Mouse (Mus musculus) intestine, embryonic 16.5 days (tissue): Measurements from ENCODE around the gene Wnt3a. TPM values are rescaled to one million over a fixed set of nuclear protein-coding genes. Genes with fewer than 3 reads are reported as not detected.

ENCODE experiments used
- ATAC-seq: fragments of 200-750 bp; cut with Nextera tagmentation; 2 replicates; pipeline ENCODE4 v1.8.0; 2017; ENCODE audit warnings: moderate TSS enrichment, moderate library complexity
- H3K27ac ChIP-seq: fragments of 300-500 bp; sonication (generic); 2 replicates; pipeline ENCODE4 v1.5.1; 2014; ENCODE audit warnings: mild to moderate bottlenecking, low read length
- H3K27me3 ChIP-seq: fragments of 300-500 bp; sonication (generic); replicated peaks from 2 replicates; pipeline ENCODE4 v1.6.1; 2014; ENCODE audit warnings: low read length, control low read depth, mixed read lengths; ENCODE audit not compliant: control insufficient read depth, insufficient read depth
- H3K36me3 ChIP-seq: fragments of 300-500 bp; sonication (generic); 2 replicates; pipeline ENCODE4 v1.6.1; 2014; ENCODE audit warnings: low read length, control low read depth; ENCODE audit not compliant: control insufficient read depth, insufficient read depth
- H3K4me1 ChIP-seq: fragments of 300-500 bp; sonication (generic); 2 replicates; pipeline ENCODE4 v1.6.1; 2014; ENCODE audit warnings: low read length, control low read depth, mixed read lengths; ENCODE audit not compliant: control insufficient read depth, insufficient read depth
- H3K4me2 ChIP-seq: fragments of 300-500 bp; sonication (generic); 2 replicates; pipeline ENCODE4 v1.6.1; 2014; ENCODE audit warnings: low read depth, low read length, control low read depth
- H3K4me3 ChIP-seq: fragments of 300-500 bp; sonication (generic); 2 replicates; pipeline ENCODE4 v1.5.1; 2014; ENCODE audit warnings: mild to moderate bottlenecking, low read length
- H3K9ac ChIP-seq: fragments of 300-500 bp; sonication (generic); 2 replicates; pipeline ENCODE4 v1.6.1; 2014; ENCODE audit warnings: low read depth, low read length
- H3K9me3 ChIP-seq: fragments of 300-500 bp; sonication (generic); 2 replicates; pipeline ENCODE4 v1.6.1; 2016; ENCODE audit warnings: low read length, control low read depth; ENCODE audit not compliant: control insufficient read depth
- whole genome bisulfite sequencing: fragments of 180-500 bp; shearing (Covaris S2); extraction: QIAGEN DNeasy Blood & Tissue Kit; methylation state at CpG from one replicate; pipeline ENCODE4 v1.1.7; 2014; 5-methylcytosine and 5-hydroxymethylcytosine counted together
- polyA plus RNA-seq: library from polyadenylated mRNA; unstranded; fragments of >200 nt; fragmentation: Nextera tagmentation; extraction: Ambion mirVana; gene quantifications from 2 replicates; pipeline ENCODE4 v1.2.1, GENCODE M21; 2015

Wnt3a gene
- polyA plus RNA-seq, 1 experiment from 2014 or later, result not detected

DNA sequence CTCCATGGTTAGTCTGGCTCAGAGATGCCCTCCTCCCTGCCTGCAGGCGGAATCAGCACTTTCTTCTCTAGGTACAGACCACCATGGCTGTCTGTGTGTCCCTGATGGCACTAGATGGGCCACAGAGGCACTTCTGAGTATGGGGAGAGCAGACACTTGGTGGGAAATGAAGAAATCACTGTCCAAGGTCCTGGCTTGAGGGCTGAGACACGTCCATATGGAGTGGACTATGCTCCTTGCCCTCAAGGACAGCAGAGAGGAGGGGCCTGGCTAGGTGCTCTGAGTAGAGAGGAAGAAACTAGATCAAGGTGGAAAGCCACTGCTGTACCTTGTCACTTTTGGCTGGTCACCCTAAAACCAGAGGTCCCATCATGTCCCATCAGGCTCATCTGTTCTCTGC, 13.7 kb downstream of the Wnt3a start:
- Histone ChIP-seq H3K27me3 (peaks cover 9% of the 10 kb centered on the region; the same call in 1 of the 2 replicates), H3K9ac (no peak overlapping the region), H3K36me3 (no peaks in the 10 kb centered on the region), H3K4me3 (no peak overlapping the region), H3K4me2 (no peak overlapping the region), H3K4me1 (no peaks in the 10 kb centered on the region), H3K27ac (no peak overlapping the region), H3K9me3 (no peaks in the 10 kb centered on the region)
- ATAC-seq, result peak; percentile 77; the same call in 1 of the 2 replicates
- WGBS, result 25% methylated on average over 2 of the region's 2 CpGs

DNA sequence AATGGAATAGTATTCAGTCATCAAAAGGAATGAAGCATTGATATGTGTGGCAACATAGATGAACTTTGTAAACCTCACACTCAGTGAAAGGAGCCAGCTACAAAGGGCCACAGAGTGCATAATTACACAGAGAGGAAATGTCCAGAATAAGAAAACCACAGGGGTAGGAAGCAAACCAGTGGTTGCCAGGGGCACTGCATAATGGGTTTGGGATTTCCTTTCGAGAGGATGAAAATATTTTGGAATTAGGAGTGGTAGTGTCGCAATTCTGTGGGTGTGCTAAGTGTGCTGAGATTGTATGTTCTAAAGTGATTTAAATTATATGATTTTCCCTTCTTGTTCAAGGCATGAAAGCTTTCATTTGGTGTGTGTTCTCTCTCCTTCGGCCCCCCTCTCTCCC, 16.4 kb downstream of the Wnt3a start:
- no peak for ATAC-seq
- WGBS, result 86% methylated on average over 3 of the region's 3 CpGs
- peaks cover 5% of the 10 kb centered on the region; the same call in 1 of the 2 replicates for H3K27me3 ChIP-seq

GRCm38 (mm10) chr11:59266727-59267126, 23.8 kb downstream of the Wnt3a start:
- Histone ChIP-seq H3K27me3 (peaks cover 25% of the 10 kb centered on the region), H3K4me2 (no peak overlapping the region), H3K9me3 (no peaks in the 10 kb centered on the region), H3K4me3 (no peak overlapping the region), H3K9ac (no peak overlapping the region), H3K36me3 (no peaks in the 10 kb centered on the region), H3K4me1 (peaks cover 10% of the 10 kb centered on the region; the same call in 1 of the 2 replicates), H3K27ac (no peak overlapping the region)
- no peak for ATAC-seq
- WGBS, result 24% methylated on average over 6 of the region's 6 CpGs

More for the DNA sequence above, 16.4 kb downstream of the Wnt3a start:
- H3K9ac ChIP-seq, result no peak overlapping the region
- H3K4me1 ChIP-seq, result no peaks in the 10 kb centered on the region
- H3K27ac ChIP-seq, result no peak overlapping the region
- H3K9me3 ChIP-seq, result no peaks in the 10 kb centered on the region
- H3K4me3 ChIP-seq, result no peak overlapping the region
- H3K36me3 ChIP-seq, result no peaks in the 10 kb centered on the region
- no peak overlapping the region for H3K4me2 ChIP-seq

GRCm38 (mm10) chr11:59265154-59265813, 25.3 kb downstream of the Wnt3a start:
- Histone ChIP-seq H3K4me3 (no peak overlapping the region), H3K4me2 (no peak overlapping the region), H3K9ac (no peak overlapping the region), H3K9me3 (no peaks in the 10 kb centered on the region), H3K36me3 (no peaks in the 10 kb centered on the region), H3K27me3 (peaks cover 25% of the 10 kb centered on the region), H3K4me1 (peaks cover 13% of the 10 kb centered on the region; the same call in 1 of the 2 replicates), H3K27ac (no peak overlapping the region)
- 63% methylated on average over 8 of the region's 8 CpGs for WGBS
- no peak for ATAC-seq

GRCm38 (mm10) chr11:59264593-59264992, 26.0 kb downstream of the Wnt3a start:
- Histone ChIP-seq H3K27me3 (peaks cover 25% of the 10 kb centered on the region), H3K4me3 (peak overlapping the region; percentile 58), H3K9me3 (no peaks in the 10 kb centered on the region), H3K4me1 (peaks cover 14% of the 10 kb centered on the region; the same call in 1 of the 2 replicates), H3K4me2 (peak overlapping the region; percentile 95), H3K9ac (peak overlapping the region; percentile 72), H3K36me3 (no peaks in the 10 kb centered on the region), H3K27ac (no peak overlapping the region)
- WGBS, result 11% methylated on average over 8 of the region's 8 CpGs
- no peak for ATAC-seq

DNA sequence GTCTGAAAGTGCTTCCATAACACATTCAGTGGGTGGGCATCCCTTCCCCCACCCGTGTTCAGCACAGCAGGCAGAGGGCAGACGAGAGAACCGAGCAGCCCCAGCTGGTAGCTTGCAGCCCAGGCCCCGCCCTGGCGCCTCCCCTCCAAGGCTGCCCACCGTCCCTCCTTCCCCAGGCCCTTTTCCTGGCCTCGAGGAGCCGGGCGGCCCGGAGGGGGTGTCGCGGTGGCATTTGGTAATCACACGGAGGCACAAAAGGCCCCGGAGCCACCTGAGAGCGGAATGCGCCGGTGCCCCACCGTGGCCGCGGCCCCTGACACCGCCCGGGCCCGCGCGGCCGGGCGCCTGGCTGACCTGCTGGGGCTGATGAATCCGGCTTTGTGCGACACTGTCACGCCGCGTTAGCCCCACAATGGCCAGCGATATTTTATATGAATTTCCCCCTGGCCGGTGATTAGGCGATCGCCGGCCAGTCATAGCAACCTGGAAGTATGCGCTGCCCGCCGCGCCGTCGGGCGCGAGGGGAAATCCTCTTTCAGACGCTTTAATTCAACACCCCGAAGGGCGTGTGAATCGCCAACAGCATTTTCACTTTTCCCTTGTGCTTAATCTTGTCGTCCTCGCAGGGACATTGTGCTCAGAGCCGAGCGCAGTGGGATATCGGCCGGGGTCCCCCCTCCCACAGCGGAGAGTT, 26.5 kb downstream of the Wnt3a start:
- Histone ChIP-seq H3K27me3 (peaks cover 25% of the 10 kb centered on the region), H3K9ac (peak overlapping the region; percentile 72), H3K27ac (no peak overlapping the region), H3K4me3 (peak overlapping the region; percentile 58), H3K36me3 (no peaks in the 10 kb centered on the region), H3K9me3 (no peaks in the 10 kb centered on the region), H3K4me2 (peak overlapping the region; percentile 95), H3K4me1 (peaks cover 14% of the 10 kb centered on the region; the same call in 1 of the 2 replicates)
- under 1% methylated on average over 56 of the region's 56 CpGs for WGBS
- ATAC-seq, result peak; percentile 62

DNA sequence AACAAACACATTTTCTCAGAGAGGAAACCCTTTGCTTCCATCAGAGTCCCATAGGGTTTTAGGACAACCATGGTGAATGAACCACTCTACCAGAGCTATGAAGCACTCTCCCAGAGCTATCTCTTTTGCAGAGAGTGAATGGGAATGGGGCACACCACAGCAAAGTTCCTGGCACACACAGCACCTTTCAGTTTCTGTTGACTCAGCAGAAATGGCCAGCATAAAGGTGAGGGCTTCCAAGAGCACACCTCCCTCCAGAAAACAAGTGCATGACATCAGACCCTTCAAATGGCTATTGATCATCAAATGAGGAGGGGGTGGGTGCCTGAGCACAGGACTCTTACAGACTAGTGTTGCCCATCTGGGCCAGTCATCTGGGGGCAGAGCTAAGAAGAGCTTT, 28.2 kb downstream of the Wnt3a start:
- no peak for ATAC-seq
- peaks cover 25% of the 10 kb centered on the region for H3K27me3 ChIP-seq
- no peaks in the 10 kb centered on the region for H3K36me3 ChIP-seq
- no peak overlapping the region for H3K4me3 ChIP-seq
- peaks cover 14% of the 10 kb centered on the region; the same call in 1 of the 2 replicates for H3K4me1 ChIP-seq
- H3K27ac ChIP-seq, result no peak overlapping the region
- H3K4me2 ChIP-seq, result no peak overlapping the region
- no peaks in the 10 kb centered on the region for H3K9me3 ChIP-seq
- H3K9ac ChIP-seq, result no peak overlapping the region

GRCm38 (mm10) chr11:59260706-59261493, 29.7 kb downstream of the Wnt3a start:
- H3K4me1 ChIP-seq, result peaks cover 14% of the 10 kb centered on the region; the same call in 1 of the 2 replicates
- H3K9ac ChIP-seq, result no peak overlapping the region
- no peak overlapping the region for H3K27ac ChIP-seq
- H3K4me2 ChIP-seq, result no peak overlapping the region
- H3K9me3 ChIP-seq, result no peaks in the 10 kb centered on the region
- H3K36me3 ChIP-seq, result no peaks in the 10 kb centered on the region
- H3K4me3 ChIP-seq, result no peak overlapping the region
- 58% methylated on average over 10 of the region's 10 CpGs for WGBS
- H3K27me3 ChIP-seq, result peaks cover 18% of the 10 kb centered on the region
- peak; percentile 93 for ATAC-seq

GRCm38 (mm10) chr11:59259647-59260046, 30.9 kb downstream of the Wnt3a start:
- Histone ChIP-seq H3K4me3 (no peak overlapping the region), H3K27ac (no peak overlapping the region), H3K4me1 (peaks cover 14% of the 10 kb centered on the region; the same call in 1 of the 2 replicates), H3K36me3 (no peaks in the 10 kb centered on the region), H3K27me3 (peaks cover 8% of the 10 kb centered on the region), H3K9me3 (no peaks in the 10 kb centered on the region), H3K4me2 (no peak overlapping the region), H3K9ac (no peak overlapping the region)
- no peak for ATAC-seq
- 75% methylated on average over 7 of the region's 7 CpGs for WGBS
